Mouse (Mus musculus): ENCODE data around the gene Uggt1.

DNA sequence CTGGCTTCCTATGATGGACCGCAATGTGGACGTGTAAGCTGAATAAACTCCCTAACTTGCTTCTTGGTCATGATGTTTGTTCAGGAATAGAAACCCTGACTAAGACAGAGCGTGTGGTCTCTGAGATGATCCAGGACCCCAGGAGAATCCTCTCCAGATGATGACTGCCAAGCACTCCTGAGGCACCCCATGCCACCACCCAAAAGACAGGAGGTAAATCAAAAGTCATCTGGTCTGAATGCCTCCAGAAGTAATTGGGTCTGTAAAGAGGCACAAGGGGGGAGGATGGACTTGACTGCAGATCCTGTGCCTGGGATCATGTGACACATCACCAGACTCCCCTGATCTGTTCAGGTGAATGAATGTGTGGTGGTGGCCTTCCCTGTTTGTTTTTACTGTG lies 131.9 kb downstream of the Uggt1 start:
- TF ChIP-seq CTCF (IDR thresholded peaks at IDR 0.05): no peak
- no peak for TF ChIP-seq EP300 (IDR thresholded peaks at IDR 0.05)

Data from lung, postnatal 0 days (tissue).